Mouse (Mus musculus) heart, adult 8-10 months (tissue): Measurements from ENCODE around the gene Srebf2. TPM values are rescaled to one million over a fixed set of nuclear protein-coding genes. Genes with fewer than 3 reads are reported as not detected.

Experiments
- DNase-seq: peaks from one replicate; pipeline ENCODE4 v3.0.0; 2022; ENCODE audit warnings: low spot score
- total RNA-seq, 4 experiments: library from RNA; stranded (reverse); gene quantifications; 2 replicates each; pipeline ENCODE4 v1.2.4; 2022

Gene Srebf2
- total RNA-seq, 4 experiments from 2014 or later, result 20.0 to 25.1 (median 21.6) TPM

DNA sequence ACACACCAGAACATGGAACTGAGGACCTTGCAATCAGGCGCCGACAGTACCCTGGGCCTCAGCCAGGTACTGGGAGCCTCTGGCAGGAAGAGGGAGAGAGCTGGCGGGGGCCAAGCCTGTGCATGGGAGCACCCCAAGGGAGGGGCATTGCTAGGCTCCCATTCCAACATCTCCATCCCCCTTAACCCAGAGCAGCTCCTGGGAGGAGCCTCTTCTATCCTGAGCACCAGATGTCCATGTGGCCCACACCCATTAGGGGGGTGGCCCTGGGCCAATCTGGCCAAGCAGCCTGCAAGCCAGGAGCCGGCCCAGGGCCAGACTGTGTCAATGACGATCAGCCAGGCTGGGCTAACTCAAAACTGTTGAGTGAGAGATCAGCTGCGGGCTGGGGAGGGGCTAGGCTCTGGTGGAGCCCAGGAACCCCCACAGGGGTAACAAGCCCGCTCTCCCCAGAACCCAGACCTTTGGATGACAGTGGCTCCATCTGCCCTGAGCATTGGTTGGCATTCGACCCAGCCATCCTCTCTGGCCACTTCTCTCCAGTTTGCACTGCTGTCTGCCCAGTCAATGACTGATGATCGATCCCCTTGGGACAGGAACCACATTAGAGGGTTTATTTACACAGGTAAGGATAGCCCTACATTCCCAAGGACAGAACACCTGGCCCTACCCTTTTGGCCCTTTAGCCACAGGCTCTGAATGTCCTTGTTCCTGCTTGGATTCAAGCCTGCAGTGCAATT is 59.6 kb downstream of the Srebf2 start:
- peak; percentile 72 for DNase-seq

DNA sequence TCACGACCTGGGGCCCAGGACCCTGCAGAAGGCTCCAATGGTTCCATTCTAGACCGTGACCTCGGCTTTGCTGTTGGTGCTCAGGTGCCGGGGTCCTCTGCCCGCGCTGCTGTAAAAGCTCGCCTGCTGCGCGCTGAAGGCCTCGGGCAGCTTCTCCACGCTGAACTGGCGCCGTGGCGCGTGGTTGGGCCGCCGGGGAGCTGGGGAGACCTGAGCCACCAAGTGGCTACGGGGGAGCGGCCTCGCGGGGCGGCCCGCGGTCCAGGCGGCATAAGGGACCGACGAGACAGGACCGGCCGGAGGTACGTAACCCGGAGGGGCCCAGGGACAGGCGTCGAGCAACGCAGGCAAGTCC is 60.1 kb downstream of the Srebf2 start:
- no peak for DNase-seq

DNA sequence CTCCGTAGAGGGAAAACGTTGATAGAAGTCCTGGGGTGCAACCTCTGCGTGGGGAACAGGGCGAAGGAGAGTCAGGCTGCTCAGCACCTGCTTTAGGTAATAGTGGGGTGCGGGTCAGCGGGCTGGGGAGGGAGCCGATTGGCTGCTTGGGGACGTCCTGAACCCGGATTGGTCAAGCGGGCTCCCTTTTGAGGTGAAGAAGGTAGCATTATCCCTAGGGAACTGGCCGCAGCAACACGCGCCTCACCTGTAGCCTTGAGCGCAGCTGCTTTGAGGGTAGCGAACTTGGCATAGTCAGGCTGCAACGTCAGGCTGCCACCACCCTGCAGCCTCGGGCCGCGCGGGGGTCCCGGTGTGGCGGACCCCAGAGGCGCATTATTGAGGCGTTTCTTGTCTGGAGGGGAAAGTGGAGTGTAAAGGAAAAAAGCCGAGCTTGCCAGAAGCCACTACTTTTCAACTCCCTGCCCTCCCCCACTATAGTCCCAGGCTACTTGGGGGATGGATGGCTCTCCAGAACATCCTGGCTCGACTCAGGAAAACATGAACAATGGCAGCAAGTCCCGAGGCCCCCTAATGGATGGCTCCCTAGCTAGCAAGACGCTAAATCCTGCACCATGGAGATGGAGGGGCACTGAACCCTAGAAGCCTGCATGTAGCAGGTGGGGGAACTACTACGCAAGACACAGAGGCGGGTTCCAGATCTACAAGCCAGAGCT is 60.7 kb downstream of the Srebf2 start:
- DNase-seq, result no peak

DNA sequence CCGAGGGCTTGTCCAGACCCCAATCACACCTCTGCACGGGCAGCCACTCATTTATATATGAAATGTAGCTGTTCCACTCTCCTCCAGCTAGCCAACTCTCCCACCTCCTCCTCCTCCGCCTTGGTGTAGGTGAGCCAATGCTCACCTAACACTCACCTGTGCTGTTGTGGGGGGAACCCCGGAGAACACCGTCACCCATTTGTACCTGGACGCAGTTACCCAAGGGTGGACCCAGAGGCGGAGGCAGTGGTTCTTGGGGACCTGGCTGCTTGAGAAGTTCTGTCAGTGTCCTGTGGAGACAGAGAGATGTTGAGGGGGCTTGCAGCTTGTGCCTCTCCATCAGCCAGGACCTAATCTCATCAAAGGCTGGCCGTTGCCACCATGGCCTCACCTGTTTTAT is 61.3 kb downstream of the Srebf2 start:
- DNase-seq, result no peak

DNA sequence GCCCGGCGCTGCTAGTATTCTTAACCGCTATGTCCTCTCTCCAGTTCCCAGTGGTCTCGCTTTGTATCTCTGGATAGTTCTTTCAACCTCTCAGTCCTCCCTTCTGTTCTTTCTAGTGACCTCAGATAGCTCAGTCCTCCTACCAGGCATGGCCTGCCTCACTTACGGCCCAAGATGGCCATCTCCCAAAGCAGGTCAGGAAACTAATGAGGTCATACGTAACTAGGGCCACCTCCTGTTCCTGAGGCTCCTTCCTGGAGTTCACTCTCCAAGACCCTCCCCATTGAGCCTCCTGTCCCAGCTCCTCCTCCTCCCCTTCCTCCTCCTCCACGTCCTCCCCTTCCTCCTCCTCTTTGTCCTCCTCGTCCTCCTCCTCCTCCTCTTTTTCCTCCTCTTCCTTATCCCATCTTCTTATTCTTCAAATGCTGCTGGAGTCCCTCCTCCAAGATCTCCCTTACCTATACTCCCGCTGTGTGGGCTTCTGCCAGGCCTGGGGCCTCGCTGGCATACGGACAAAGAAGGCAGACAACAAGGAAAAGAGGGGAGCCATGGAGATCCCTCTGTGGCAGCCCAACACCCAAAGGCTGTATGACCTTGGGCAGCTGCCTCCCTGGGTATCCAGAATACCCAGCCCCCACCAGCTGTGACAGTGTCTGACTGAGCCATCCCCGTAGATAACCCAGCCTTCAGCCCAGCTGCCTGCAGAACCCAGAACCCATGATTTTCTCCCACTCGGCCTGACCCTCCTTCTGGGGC is 62.5 kb downstream of the Srebf2 start:
- DNase-seq, result no peak

DNA sequence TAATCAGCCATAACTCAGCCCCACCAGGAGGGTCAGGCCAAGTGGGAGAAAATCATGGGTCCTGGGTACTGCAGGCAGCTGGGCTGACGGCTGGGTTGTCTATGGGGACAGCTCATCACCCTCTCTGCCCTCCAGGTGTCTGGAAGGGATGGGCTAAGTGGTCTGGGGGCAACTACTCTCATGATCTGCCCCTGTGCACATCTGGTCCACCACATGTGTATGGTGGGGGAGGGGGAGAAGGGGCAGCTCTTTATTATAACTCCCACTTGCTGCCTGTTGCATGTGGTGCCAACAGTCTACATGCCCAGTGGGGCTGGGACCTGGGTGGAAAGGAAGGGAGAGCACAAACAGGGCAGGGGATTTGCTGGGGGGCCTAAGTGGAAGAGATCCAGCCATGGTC is 63.8 kb downstream of the Srebf2 start:
- no peak for DNase-seq

DNA sequence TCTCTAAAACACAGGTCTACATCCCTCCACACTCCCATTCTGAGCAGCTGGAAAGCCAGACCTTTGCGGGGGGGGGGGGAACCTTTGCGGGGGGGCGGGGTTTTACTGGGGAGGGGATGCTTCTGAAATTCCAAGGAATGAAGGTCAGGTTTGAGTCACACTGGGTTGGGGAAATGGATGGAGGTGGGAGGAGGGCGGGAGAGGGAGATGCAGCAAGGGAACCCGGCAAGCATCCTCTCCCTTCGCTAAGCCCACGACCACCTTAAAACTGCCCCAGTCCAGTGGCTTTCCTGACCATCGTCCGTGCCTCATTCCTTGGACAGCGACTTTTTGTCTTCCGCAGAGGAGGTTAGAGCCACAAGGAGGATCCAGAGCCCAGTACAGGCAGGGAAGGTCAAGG is 64.3 kb downstream of the Srebf2 start:
- DNase-seq, result no peak

DNA sequence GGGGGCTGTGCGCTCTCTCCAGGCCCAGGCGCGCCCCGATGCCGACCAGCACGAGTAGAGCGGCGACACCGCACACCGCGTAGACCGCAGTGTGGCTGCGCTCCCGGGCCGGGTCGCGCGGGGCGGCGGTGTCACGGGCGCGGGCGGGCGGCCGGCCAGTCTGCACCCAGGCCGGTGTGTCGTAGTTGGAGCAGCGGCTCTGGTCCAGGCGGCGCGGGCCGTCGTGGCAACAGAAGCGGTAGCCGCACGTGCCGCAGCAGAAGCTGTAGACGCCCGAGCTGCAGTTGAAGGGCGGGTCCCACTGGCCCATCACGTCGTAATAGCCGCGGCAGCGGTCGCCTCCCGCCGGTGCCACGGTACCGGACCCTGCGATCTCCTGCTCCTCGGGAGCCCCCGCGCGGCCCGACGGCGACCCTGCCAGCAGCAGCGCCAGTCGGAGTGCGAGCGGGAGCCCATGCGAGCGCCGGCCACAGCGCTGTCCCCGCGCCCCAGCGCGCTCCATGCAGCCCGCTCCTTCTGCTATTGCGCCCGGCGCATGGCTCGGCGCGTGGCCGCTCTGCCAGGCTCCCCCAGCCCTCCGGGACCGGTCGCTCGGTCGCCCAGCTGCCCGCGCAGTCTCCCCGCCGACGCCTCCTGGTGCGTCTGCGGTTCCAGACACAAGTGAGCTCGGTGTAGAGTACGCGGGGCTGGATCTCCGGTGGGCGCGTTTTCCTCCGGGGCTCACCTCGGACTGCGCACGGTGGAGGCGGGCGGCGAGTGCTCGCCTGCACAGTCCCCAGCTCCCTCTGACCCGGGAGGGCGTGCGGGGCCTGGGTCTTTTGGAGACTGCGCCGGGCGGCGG is 65.2 kb downstream of the Srebf2 start:
- DNase-seq, result no peak

DNA sequence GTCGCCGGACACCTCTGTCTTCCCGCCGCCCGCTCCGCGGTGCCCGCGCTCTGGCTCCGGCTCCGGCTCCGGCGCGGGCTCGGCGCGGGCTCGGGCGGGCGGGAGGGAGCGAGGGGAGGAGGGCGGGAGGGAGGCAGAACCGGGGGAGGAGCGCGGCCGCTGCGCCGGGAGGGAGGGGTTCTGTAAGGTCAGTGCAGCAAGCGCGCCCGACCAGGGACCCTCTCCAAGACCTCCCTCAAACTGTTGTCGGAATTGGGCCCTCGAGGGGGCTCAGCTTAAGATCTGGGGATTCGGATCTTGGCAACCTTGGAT is 65.7 kb downstream of the Srebf2 start, which contains the start of gene Shisa8:
Gene Shisa8 (minus strand): TSS at position 64 of the 312 bp plus-strand sequence.
- DNase-seq, result no peak

DNA sequence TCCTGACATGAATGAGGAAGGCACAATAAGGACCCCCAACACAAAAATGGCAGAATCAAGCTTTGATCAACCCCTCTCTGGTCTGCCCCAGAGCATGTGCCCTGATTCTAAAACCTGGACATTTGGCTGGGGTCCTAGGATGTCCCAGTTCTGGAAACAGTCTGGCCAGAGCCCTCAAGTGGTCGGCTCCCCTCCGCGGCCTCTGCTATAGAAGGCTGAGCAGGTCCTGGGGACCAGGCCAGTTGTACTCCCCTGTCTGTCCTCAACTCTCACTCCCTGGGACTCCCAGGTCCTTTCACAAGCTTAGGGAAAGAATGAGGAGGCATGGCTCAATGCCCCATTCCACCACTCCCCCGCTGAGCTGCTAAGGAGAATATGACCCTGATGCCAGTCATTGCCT is 66.2 kb downstream of the Srebf2 start:
- no peak for DNase-seq

DNA sequence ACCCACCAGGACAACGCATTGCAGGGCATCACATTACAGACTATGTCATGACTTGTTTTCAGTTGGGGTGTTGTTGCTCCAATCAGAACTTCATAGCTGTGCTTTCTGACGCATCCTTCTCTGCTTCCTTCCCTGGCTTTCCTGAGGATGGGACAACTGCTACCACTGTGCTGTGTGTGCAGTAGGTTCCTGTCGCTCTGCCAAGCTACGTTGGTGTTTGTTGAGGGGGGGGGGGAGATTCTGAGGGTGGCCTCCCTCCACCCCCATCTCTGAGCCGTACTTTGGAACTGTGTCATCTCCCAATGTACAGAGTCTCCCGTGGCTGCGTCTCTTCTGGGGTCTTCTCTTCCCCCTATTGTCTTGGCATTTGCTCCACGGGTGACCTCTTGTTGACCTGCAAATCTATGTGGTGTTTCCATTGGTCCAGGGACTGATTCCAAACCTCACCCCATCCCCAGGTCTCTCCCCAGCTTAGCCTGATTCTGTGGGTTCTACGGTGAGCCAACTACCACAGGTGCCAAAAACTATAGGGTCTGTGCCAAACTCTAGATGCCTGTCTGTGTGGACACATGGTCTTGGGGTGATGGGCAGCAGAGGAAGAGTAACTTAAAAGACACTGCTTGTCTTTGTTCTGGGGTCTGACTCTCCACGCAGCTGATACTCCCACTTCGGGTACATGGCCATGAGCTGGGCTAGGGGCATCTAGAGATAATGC is 68.5 kb downstream of the Srebf2 start:
- no peak for DNase-seq

DNA sequence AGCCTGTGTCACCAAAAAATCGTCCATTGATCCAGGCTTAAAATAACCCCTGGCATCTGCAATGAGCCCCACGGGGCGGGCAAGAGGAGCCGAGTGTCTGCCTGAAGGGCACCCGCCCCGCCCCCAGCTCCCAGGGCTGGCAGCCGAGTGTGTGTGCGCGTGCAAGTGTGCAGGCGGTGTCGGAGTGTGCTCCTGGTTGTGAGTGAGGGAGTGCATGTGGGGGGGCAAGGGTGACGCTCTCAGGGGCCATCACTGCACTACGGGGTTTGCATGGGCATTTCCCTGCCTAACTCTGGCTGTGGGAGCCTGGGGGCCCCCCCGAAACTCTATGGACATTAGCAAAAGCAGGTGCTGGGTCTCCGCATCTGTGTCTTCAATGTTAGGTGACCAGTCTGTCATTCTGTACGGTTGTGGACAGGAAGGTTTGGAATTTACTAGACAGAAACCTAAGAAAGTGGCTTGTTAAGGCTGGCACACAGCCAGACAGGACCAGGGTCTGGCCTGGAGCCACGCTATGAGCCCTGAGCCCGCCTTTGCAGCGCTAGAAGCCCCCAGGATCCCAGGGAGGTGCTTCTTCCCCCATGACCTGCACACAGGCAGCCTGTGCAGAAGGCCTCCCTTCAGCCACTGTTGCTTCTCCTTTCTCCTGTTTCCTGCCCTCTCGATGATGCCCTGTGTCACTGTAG is 69.3 kb downstream of the Srebf2 start:
- DNase-seq, result no peak

DNA sequence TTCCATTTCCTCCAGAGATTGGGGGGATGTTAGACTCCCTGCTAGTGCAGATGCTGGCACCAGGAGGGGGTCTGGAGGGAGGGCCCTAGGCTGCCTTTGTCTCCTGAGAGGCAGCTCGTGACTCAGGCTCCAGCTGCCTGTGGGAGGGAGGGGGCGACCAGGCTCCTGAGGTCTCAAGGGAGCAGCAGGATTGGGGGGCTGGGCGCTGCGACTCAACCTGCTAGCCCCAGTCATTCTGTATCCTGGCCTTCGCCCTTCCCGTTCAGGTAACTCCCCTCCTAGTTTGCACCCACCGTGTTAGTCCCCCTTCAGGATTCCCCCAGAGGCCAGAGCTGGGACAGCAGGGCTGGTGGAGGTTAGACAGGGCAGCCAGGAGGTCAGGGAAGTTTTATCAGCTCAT is 70.1 kb downstream of the Srebf2 start:
- DNase-seq, result no peak

DNA sequence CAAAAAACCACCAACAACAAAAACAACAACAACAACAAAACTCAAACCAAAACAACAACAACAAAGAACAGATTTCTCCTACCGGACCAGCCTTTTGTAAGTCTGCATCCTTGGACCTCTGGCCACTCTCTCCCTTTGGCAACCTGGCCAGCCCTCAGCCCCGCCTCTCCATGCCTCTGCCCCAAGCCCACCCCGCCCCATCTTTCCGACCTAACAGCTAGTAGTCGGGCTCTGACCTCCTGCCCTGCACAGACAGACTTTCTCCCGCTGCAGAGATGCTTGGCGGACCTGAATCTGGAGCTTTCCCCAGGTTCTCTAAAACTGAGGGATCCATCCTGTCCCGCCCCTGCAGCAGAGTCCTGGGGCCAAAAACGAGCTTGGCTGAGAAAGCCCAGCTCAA is 71.0 kb downstream of the Srebf2 start:
- no peak for DNase-seq

DNA sequence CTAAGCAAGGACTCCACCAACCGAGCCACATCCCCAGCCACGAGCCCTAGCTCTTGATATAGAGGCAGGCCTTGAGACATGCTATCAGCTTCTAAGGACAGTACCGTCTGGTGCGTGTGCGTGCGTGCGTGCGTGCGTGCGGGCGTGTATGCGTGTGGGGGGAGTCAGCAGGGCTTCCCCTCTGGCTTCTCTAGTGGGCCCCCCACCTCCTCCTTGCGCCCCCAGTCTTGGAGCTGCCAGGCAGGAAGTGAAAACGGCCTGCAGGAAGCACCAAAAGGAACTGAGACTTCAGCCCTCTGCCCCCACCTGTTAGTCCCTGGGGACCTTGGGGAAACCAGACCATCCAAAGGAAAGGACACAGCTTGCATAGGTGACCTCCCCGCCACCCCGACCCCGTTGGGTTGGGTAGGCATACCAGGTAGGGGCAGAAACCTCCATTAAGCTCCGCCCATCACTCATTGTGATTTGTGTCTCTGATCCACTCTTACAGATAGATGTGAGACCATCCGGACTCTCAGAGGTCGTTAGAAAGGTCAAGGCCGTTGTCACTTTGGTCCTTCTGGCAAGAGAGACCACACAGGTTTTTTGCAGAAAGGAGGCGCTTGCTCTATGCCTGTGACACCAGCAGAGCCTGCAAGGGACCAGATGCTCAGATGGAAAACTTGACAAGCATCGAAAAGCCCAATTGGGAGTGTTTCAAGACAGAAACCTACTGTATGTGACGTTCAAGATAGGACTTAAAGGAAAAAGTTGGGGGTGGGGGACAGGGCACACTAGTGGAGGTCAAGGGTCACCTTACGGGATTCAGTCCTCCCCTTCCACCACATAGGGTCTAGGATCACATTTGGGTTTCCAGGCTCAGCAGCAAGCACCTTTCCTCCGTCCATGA is 72.0 kb downstream of the Srebf2 start:
- DNase-seq, result no peak

DNA sequence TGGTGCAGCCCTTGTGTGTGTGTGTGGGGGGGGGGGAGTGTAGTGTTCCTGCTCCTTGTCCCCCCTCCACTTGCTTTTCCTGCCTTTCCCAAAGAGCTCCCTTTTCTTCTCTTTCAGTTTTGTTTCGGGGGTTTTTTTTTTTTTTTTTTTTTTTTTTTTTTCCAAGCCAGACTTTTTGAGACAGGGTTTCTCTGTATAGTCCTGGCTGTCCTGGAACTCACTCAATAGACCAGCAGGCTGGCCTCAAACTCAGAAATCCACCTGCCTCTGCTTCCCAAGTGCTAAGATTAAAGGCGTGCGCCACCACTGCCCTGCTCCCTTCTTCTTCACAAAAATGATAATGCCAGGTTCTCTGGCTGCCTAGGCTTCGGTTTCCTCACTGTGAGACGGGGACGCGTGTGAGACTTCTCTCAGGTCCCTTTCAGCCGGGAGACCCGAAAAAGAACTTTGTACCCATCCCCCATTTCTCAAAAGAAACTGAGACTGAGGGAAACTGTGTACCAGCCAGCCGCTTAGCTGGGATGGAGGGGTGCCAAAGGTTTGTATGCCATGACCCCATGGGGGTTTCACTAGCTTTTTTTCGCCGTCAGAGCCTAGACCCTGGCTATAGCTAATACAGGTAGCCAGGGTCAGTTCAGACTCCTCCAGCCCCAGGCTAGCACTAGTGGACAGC is 73.2 kb downstream of the Srebf2 start:
- DNase-seq, result no peak

DNA sequence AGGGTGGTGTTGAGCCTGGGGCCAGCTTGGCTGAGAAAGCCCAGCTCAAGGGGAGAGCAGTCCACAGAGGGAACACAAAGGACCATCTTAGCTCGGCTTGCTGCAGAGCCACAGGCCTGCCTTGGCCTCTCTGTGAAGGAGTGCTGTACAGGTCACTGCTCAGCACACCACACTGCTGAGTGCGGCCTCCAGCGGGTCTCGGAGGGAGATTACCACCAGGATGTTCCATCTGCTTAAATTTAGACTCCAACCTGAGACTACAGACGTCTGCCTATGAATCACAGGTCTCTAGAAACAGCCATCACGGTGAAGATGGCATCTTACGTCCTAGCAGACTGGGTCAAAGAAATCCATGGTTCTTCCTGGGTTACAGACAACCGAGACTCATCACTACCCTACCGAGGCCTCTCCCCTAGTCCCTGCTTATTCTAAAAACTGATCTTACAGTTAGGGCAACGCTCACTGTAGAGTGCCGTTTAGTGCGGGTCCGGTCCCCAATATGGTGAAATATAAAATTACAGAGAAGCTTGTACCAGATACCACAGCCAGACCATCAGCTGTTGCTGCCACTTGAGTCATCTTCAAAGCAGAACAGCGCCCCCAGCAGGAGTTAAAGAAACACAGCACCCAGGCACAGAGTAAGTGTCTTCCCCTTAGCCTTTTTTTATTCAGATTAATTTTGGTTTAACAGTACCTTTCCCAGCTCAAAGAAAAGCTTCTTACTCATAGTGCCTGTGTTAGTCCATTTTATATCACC is 74.3 kb downstream of the Srebf2 start:
- DNase-seq, result no peak

DNA sequence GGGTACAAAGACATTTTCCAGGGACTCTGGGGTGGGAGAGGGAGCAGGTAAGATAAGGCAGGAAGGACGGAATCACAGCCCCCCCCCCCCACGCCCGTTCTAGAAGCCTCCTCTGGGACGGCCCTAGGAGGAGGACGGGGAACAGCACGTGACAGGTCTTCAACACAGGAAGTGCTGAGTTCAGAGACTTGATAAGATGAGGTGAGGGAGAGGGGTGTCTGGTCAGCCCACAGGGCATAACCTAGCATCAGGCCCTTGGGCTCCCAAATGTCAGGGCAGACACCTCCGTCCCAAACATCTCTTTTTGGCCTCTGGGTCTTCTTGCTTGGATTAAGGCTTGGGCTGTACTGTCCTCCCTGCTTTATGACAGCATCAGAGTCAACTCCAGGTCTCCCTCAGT is 76.3 kb downstream of the Srebf2 start:
- no peak for DNase-seq
